Mouse (Mus musculus) neural tube, embryonic 11.5 days (tissue): ENCODE results near the gene Mtrf1l. TPM values are rescaled to one million over a fixed set of nuclear protein-coding genes. Genes with fewer than 3 reads are reported as not detected.

Experiments
- ATAC-seq: fragments of 200-750 bp; cut with Nextera tagmentation; 2 replicates; pipeline ENCODE4 v1.8.0; 2017; ENCODE audit warnings: moderate number of reproducible peaks, mild to moderate bottlenecking, moderate TSS enrichment, moderate library complexity; ENCODE audit not compliant: insufficient read depth, low FRiP score, low TSS enrichment
- DNase-seq: peaks from one replicate; pipeline ENCODE4 v3.0.0-alpha.2; 2015; ENCODE audit warnings: low spot score
- H3K27ac ChIP-seq: fragments of 300-500 bp; sonication (generic); 2 replicates; pipeline ENCODE4 v1.5.1; 2014; ENCODE audit warnings: low read depth, mild to moderate bottlenecking, low read length
- H3K27me3 ChIP-seq: fragments of 300-500 bp; sonication (generic); 2 replicates; pipeline ENCODE4 v1.6.1; 2014; ENCODE audit warnings: mild to moderate bottlenecking, low read length, mixed read lengths; ENCODE audit not compliant: control insufficient read depth, insufficient read depth
- H3K36me3 ChIP-seq: fragments of 300-500 bp; sonication (generic); 2 replicates; pipeline ENCODE4 v1.6.1; 2014; ENCODE audit warnings: mild to moderate bottlenecking, low read length, moderate library complexity, mixed read lengths; ENCODE audit not compliant: control insufficient read depth, insufficient read depth
- H3K4me1 ChIP-seq: fragments of 300-500 bp; sonication (generic); 2 replicates; pipeline ENCODE4 v1.6.1; 2014; ENCODE audit warnings: low read length, mixed read lengths; ENCODE audit not compliant: control insufficient read depth, insufficient read depth
- H3K4me2 ChIP-seq: fragments of 300-500 bp; sonication (generic); 2 replicates; pipeline ENCODE4 v1.6.1; 2014; ENCODE audit warnings: low read depth, mild to moderate bottlenecking, moderate library complexity
- H3K4me3 ChIP-seq: fragments of 300-500 bp; sonication (generic); 2 replicates; pipeline ENCODE4 v1.5.1; 2014; ENCODE audit warnings: low read depth, low read length
- H3K9ac ChIP-seq: fragments of 300-500 bp; sonication (generic); 2 replicates; pipeline ENCODE4 v1.6.1; 2014; ENCODE audit warnings: mild to moderate bottlenecking, low read length
- H3K9me3 ChIP-seq: fragments of 300-500 bp; sonication (generic); 2 replicates; pipeline ENCODE4 v1.6.1; 2016; ENCODE audit warnings: low read length; ENCODE audit not compliant: control insufficient read depth
- WGBS: fragments of 180-500 bp; shearing (Covaris S2); extraction: QIAGEN DNeasy Blood & Tissue Kit; methylation state at CpG from one replicate; pipeline ENCODE4 v1.1.7; 2014; 5-methylcytosine and 5-hydroxymethylcytosine counted together
- polyA plus RNA-seq: library from polyadenylated mRNA; unstranded; fragments of >200 nt; fragmentation: Nextera tagmentation; extraction: Ambion mirVana; gene quantifications from 2 replicates; pipeline ENCODE4 v1.2.1, GENCODE M21; 2014

The Mtrf1l gene
- polyA plus RNA-seq, 1 experiment from 2014 or later: 11.7 TPM

GRCm38 (mm10) chr10:5798069-5798468 lies 25.6 kb downstream of the Mtrf1l start:
- 0 out of 2 replicates have a peak, but pooled peaks cover 2% of the 10 kb centered on the region for H3K36me3 ChIP-seq
- H3K9ac ChIP-seq: no peak overlapping the region
- ATAC-seq: no peak

GRCm38 (mm10) chr10:5790657-5791056 lies 33.1 kb downstream of the Mtrf1l start:
- H3K9me3 ChIP-seq: no peaks in the 10 kb centered on the region
- H3K4me3 ChIP-seq: no peak overlapping the region
- DNase-seq (peak; percentile 59), ATAC-seq (no peak)
- 26% methylated on average over 12 of the region's 12 CpGs for WGBS
- no peak overlapping the region for H3K4me2 ChIP-seq
- H3K4me1 ChIP-seq: no peaks in the 10 kb centered on the region
- H3K27me3 ChIP-seq: no peaks in the 10 kb centered on the region
- no peak overlapping the region for H3K9ac ChIP-seq
- H3K27ac ChIP-seq: no peak overlapping the region
- H3K36me3 ChIP-seq: no peaks in the 10 kb centered on the region

More at GRCm38 (mm10) chr10:5798069-5798468, 25.6 kb downstream of the Mtrf1l start:
- no peak overlapping the region for H3K4me2 ChIP-seq
- H3K9me3 ChIP-seq: no peaks in the 10 kb centered on the region
- no peak overlapping the region for H3K27ac ChIP-seq
- peaks cover 6% of the 10 kb centered on the region for H3K4me1 ChIP-seq
- no peak for DNase-seq
- 93% methylated on average over 4 of the region's 4 CpGs for WGBS
- no peaks in the 10 kb centered on the region for H3K27me3 ChIP-seq
- no peak overlapping the region for H3K4me3 ChIP-seq

DNA sequence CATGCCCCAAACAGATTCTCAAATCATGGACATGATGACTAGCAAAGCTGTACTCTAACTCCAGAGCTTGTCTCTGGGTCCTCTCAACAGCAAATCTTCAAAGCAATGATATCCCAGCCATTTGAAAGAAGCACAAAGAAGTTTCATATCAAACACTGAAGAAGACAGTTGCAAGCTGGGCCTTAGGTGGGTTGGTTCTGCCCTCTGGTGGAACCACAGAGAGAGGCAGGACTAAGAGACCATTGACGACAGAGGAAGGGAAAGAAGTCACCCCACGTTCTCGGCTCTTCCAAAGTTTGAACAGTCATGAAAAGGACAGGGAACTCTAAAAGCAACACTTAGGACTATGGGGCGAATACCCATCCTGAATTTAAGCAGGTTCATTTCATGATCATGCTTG lies 36.8 kb downstream of the Mtrf1l start:
- Histone ChIP-seq H3K9me3 (no peaks in the 10 kb centered on the region), H3K9ac (no peak overlapping the region), H3K36me3 (no peaks in the 10 kb centered on the region), H3K4me3 (no peak overlapping the region), H3K27ac (no peak overlapping the region), H3K4me1 (no peaks in the 10 kb centered on the region), H3K27me3 (no peaks in the 10 kb centered on the region), H3K4me2 (no peak overlapping the region)
- ATAC-seq (no peak), DNase-seq (no peak)
- 31% methylated on average over 4 of the region's 4 CpGs for WGBS

Other genes with a start within 250 kb of the Mtrf1l start
- gene Myct1, start 230.1 kb downstream of the Mtrf1l start, polyA plus RNA-seq: 2.1 and 2.4 TPM in 2 replicates
- 0.26 and 0.29 TPM in 2 replicates for gene Vip, start 184.7 kb downstream of the Mtrf1l start, polyA plus RNA-seq
- 75.1 and 86.3 TPM in 2 replicates for gene Fbxo5, start 18.3 kb downstream of the Mtrf1l start, polyA plus RNA-seq
- 2.0 and 3.1 TPM in 2 replicates for gene Rgs17, start 98.5 kb upstream of the Mtrf1l start, polyA plus RNA-seq